Mouse (Mus musculus) heart, postnatal 0 days (tissue): ENCODE measurements around the gene Ppp1r36.

ENCODE experiments used
- CTCF ChIP-seq: IDR thresholded peaks from 2 replicates; pipeline ENCODE4 v1.5.1; 2016; ENCODE audit warnings: antibody characterized with exemption, control low read depth, low read depth
- EP300 ChIP-seq: IDR thresholded peaks from 2 replicates; pipeline ENCODE4 v1.6.1; 2016; ENCODE audit warnings: antibody characterized with exemption, low read depth

- TF ChIP-seq EP300 (no peak), CTCF (no peak)
These were observed 13.6 kb downstream of the Ppp1r36 start for GRCm38 (mm10) chr12:76430879-76431406.
